Mouse (Mus musculus) kidney, adult 10 weeks (tissue): ENCODE data around the gene Pam16. TPM values are rescaled to one million over a fixed set of nuclear protein-coding genes. Genes with fewer than 3 reads are reported as not detected.

ENCODE experiments used
- polyA plus RNA-seq: library from polyadenylated mRNA; stranded (reverse); fragments of 350-450 nt; fragmentation: Illumina TruSeq; extraction: RNeasy Lipid Tissue Mini Kit (QIAGEN cat#74804); gene quantifications from one replicate; pipeline ENCODE4 v1.2.3, GENCODE M21; 2014; ENCODE audit warnings: low read depth, low replicate concordance

Pam16 gene
- 21.6 TPM for polyA plus RNA-seq

DNA sequence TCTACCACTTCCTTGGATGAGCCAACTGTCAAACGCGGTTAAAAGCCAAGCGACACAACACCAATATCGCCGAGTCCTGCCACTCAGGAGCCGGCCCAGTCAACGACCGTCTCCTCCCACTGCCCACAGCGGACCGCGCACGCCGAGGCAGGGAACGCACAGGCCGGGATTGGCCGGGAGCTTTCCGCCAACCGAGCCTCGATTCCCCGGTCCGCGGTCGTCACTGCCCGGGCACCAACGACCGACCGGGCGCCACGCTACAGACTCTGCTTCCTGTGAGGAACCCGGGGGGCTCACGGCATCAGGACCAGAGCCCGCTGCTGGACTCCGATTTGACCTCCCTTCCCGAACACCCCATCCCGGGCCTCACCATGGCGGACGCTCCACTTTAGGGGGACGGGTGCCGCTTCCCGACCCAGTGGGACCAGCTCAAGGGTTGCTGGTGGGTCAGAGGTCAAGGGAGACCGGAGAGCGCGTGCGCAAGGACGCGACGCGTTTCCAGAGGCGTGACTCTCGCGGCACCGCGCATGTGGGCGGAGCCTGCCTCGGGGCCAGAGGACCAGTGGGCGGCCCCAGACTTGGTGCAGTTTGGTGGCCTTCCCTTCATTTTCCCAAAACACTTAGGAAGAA is at the start of gene Pam16:
Pam16 (minus strand) TSS at position 508 of the 630 bp plus-strand sequence.

DNA sequence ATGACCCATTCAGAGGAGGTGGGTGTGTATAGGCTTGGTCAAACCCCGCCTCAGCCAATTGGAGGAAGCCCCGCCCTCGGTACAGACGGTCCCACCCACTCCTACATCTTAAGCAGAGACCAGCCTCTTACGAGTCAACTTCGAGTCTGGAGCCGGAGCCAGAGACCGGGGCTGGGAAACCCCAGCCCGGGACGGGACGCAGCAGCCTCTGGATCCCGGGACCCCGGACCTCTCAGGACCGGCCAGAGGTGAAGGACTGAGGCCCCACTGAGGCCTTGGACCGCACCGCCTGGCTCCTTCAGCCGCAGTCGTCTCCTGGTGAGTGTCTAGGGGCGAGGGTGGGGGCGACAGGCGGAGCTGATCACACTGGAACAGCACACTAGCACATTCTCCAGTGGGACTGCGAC is 15.0 kb upstream of the Pam16 start, which contains the start of the genes Vasn and Dnaja3:
Vasn (plus strand) TSS at position 111 of the 407 bp plus-strand sequence.
Dnaja3 (plus strand) TSS at position 159 of the 407 bp plus-strand sequence.

DNA sequence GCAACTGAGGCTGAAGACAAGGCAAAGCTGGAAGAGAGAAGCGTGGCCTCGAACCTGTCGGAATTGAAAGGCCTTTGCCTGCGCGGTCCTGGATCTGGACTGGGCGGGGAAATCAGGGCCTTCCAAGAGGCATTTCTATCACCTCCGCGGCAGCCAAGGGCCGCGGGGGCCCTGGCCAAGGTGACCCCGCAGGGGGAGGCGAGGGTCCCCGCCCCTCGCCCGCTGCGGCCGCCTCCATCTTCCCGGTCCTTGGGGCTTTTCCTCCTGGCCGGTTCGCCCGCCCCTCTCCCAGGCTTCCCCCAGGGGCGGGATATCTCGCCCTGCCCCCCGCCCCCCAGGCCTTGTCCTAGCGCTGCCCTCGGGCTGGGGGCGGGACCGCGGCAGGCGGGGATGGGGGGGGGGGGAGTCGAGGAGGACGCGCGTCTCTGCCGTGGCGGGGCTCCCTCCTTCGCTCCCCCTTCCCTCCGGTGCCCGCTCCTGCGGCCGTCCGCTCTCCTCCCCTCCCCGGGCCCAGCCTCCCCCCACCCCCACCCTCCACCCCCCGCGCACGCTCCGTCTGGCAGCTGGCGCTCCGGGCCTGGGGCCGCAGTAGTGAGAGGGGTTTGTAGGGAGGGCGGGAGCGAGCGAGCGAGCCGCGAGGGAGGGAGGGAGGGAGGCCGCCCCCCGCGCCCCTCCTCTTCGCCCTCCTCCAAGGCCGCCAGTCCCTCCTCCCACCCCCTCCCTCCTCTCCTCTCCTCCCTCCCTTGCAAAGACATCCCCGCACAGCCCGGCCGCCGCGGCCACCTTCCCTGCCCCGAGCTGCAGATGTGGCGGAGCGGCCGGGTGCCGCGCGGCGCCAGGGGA is 30.6 kb downstream of the Pam16 start, which contains the start of gene Glis2:
Glis2 (plus strand) TSS at position 743 of the 843 bp plus-strand sequence.

Other genes with a start within 250 kb of the Pam16 start
- gene Adcy9, start 204.5 kb downstream of the Pam16 start, polyA plus RNA-seq: 1.7 TPM
- 4.9 TPM for gene Srl, start 83.2 kb downstream of the Pam16 start, polyA plus RNA-seq
- 0.93 TPM for gene Tfap4, start 65.1 kb downstream of the Pam16 start, polyA plus RNA-seq
- gene Glis2, start 30.3 kb downstream of the Pam16 start, polyA plus RNA-seq: 11.6 TPM
- gene Vasn, start 15.0 kb upstream of the Pam16 start, polyA plus RNA-seq: 2.0 TPM
- gene Dnaja3, start 15.0 kb upstream of the Pam16 start, polyA plus RNA-seq: 57.5 TPM
- 0.93 TPM for gene Coro7, start 54.8 kb upstream of the Pam16 start, polyA plus RNA-seq
- gene Nmral1, start 94.4 kb upstream of the Pam16 start, polyA plus RNA-seq: not detected
- 79.2 TPM for gene Hmox2, start 101.4 kb upstream of the Pam16 start, polyA plus RNA-seq
- gene Cdip1, start 165.3 kb upstream of the Pam16 start, polyA plus RNA-seq: 36.3 TPM
- gene 4930562C15Rik, start 210.4 kb upstream of the Pam16 start, polyA plus RNA-seq: not detected